Mouse (Mus musculus) embryonic facial prominence, embryonic 10.5 days (tissue): ENCODE measurements around the gene Ticam1. TPM values are rescaled to one million over a fixed set of nuclear protein-coding genes. Genes with fewer than 3 reads are reported as not detected.
"Not testable (repeated sequence)": the region's sequence is repeated elsewhere in the genome, so short reads cannot be mapped to it uniquely, and the experiment has no call there.

Experiments
- DNase-seq: peaks from one replicate; pipeline ENCODE4 v3.0.0-alpha.2; 2017; ENCODE audit warnings: low spot score
- H3K27ac ChIP-seq: fragments of 300-500 bp; sonication (generic); replicated peaks from 2 replicates; pipeline ENCODE4 v1.5.1; 2016; ENCODE audit warnings: mild to moderate bottlenecking
- H3K27me3 ChIP-seq: fragments of 300-500 bp; sonication (generic); replicated peaks from 2 replicates; pipeline ENCODE4 v1.6.1; 2016; ENCODE audit warnings: low read depth, mild to moderate bottlenecking; ENCODE audit not compliant: poor library complexity, severe bottlenecking
- H3K36me3 ChIP-seq: fragments of 300-500 bp; sonication (generic); replicated peaks from 2 replicates; pipeline ENCODE4 v1.6.1; 2016; ENCODE audit warnings: mild to moderate bottlenecking, moderate library complexity
- H3K4me1 ChIP-seq: fragments of 300-500 bp; sonication (generic); 2 replicates; pipeline ENCODE4 v1.6.1; 2016
- H3K4me3 ChIP-seq: fragments of 300-500 bp; sonication (generic); 2 replicates; pipeline ENCODE4 v1.5.1; 2016; ENCODE audit warnings: mild to moderate bottlenecking, moderate library complexity
- H3K9me3 ChIP-seq: fragments of 300-500 bp; sonication (generic); 2 replicates; pipeline ENCODE4 v1.6.1; 2016; ENCODE audit warnings: mild to moderate bottlenecking
- WGBS: fragments of 180-500 bp; shearing (Covaris S2); methylation state at CpG from one replicate; pipeline ENCODE4 v1.1.7; 2016; 5-methylcytosine and 5-hydroxymethylcytosine counted together
- polyA plus RNA-seq: library from polyadenylated mRNA; unstranded; fragments of >200 nt; fragmentation: Nextera tagmentation; extraction: Ambion mirVana; gene quantifications from 2 replicates; pipeline ENCODE4 v1.2.1, GENCODE M21; 2016

Ticam1 gene
- polyA plus RNA-seq, 1 experiment from 2014 or later, result 3.7 TPM

GRCm38 (mm10) chr17:56271609-56272253, 4.9 kb downstream of the Ticam1 start:
- Histone ChIP-seq H3K4me1 (peaks cover 18% of the 10 kb centered on the region), H3K27me3 (no peaks in the 10 kb centered on the region), H3K36me3 (peaks cover 25% of the 10 kb centered on the region), H3K4me3 (no peak overlapping the region), H3K27ac (no peak overlapping the region), H3K9me3 (no peaks in the 10 kb centered on the region)
- DNase-seq, result no peak
- WGBS, result 87% methylated on average over 12 of the region's 12 CpGs

- 76% methylated on average over 3 of the region's 3 CpGs for WGBS
- Histone ChIP-seq H3K27ac (peak overlapping the region; percentile 81), H3K36me3 (peaks cover 31% of the 10 kb centered on the region)
Observed at GRCm38 (mm10) chr17:56269741-56270140, 6.8 kb downstream of the Ticam1 start.

GRCm38 (mm10) chr17:56269153-56269630, 7.4 kb downstream of the Ticam1 start:
- H3K27me3 ChIP-seq, result no peaks in the 10 kb centered on the region
- peak overlapping the region; percentile 81 for H3K27ac ChIP-seq
- WGBS, result 22% methylated on average over 12 of the region's 12 CpGs
- DNase-seq, result peak; percentile 65
- H3K36me3 ChIP-seq, result peaks cover 34% of the 10 kb centered on the region
- H3K4me3 ChIP-seq, result peak overlapping the region; percentile 58
- no peaks in the 10 kb centered on the region for H3K9me3 ChIP-seq
- peaks cover 7% of the 10 kb centered on the region for H3K4me1 ChIP-seq

More at GRCm38 (mm10) chr17:56269741-56270140, 6.8 kb downstream of the Ticam1 start:
- peak overlapping the region; percentile 58 for H3K4me3 ChIP-seq
- DNase-seq, result no peak
- H3K4me1 ChIP-seq, result peaks cover 7% of the 10 kb centered on the region
- no peaks in the 10 kb centered on the region for H3K9me3 ChIP-seq
- no peaks in the 10 kb centered on the region for H3K27me3 ChIP-seq

- DNase-seq, result no peak
- Histone ChIP-seq H3K4me1 (peaks cover 12% of the 10 kb centered on the region), H3K27me3 (no peaks in the 10 kb centered on the region), H3K9me3 (no peaks in the 10 kb centered on the region), H3K27ac (no peak overlapping the region), H3K4me3 (no peak overlapping the region), H3K36me3 (peaks cover 44% of the 10 kb centered on the region)
- 73% methylated on average over 3 of the region's 3 CpGs for WGBS
Observed at GRCm38 (mm10) chr17:56266271-56266670, 10.3 kb downstream of the Ticam1 start.

- 91% methylated on average over 3 of the region's 3 CpGs for WGBS
- H3K9me3 ChIP-seq, result no peaks in the 10 kb centered on the region
- peaks cover 16% of the 10 kb centered on the region for H3K4me1 ChIP-seq
- no peak overlapping the region for H3K27ac ChIP-seq
- no peak for DNase-seq
- peaks cover 44% of the 10 kb centered on the region for H3K36me3 ChIP-seq
- H3K27me3 ChIP-seq, result no peaks in the 10 kb centered on the region
- no peak overlapping the region for H3K4me3 ChIP-seq
Observed at GRCm38 (mm10) chr17:56265869-56266268, 10.7 kb downstream of the Ticam1 start.

GRCm38 (mm10) chr17:56265011-56265410, 11.6 kb downstream of the Ticam1 start:
- H3K27me3 ChIP-seq, result no peaks in the 10 kb centered on the region
- DNase-seq, result no peak
- no peak overlapping the region for H3K4me3 ChIP-seq
- no peak overlapping the region for H3K27ac ChIP-seq
- peaks cover 45% of the 10 kb centered on the region for H3K36me3 ChIP-seq
- no peaks in the 10 kb centered on the region for H3K9me3 ChIP-seq
- peaks cover 20% of the 10 kb centered on the region for H3K4me1 ChIP-seq
- WGBS, result 96% methylated on average over 4 of the region's 4 CpGs

GRCm38 (mm10) chr17:56264020-56264419, 12.6 kb downstream of the Ticam1 start:
- Histone ChIP-seq H3K36me3 (peaks cover 55% of the 10 kb centered on the region), H3K27me3 (no peaks in the 10 kb centered on the region), H3K4me3 (no peak overlapping the region), H3K9me3 (no peaks in the 10 kb centered on the region), H3K4me1 (peaks cover 22% of the 10 kb centered on the region), H3K27ac (no peak overlapping the region)
- WGBS, result 21% methylated on average over 8 of the region's 8 CpGs
- peak; percentile 76 for DNase-seq

- H3K36me3 ChIP-seq, result peaks cover 69% of the 10 kb centered on the region
- DNase-seq, result no peak
Observed at GRCm38 (mm10) chr17:56262645-56263094, 13.9 kb downstream of the Ticam1 start.

GRCm38 (mm10) chr17:56261166-56261565, 15.4 kb downstream of the Ticam1 start:
- H3K9me3 ChIP-seq, result no peaks in the 10 kb centered on the region
- WGBS, result 79% methylated on average over 3 of the region's 3 CpGs
- H3K36me3 ChIP-seq, result peaks cover 70% of the 10 kb centered on the region
- H3K27me3 ChIP-seq, result no peaks in the 10 kb centered on the region
- DNase-seq, result no peak
- H3K4me3 ChIP-seq, result no peak overlapping the region; the same call in 1 of the 2 replicates
- no peak overlapping the region for H3K27ac ChIP-seq
- H3K4me1 ChIP-seq, result peaks cover 42% of the 10 kb centered on the region

More at GRCm38 (mm10) chr17:56262645-56263094, 13.9 kb downstream of the Ticam1 start:
- H3K4me1 ChIP-seq, result peaks cover 36% of the 10 kb centered on the region
- 88% methylated on average over 3 of the region's 3 CpGs for WGBS
- no peaks in the 10 kb centered on the region for H3K27me3 ChIP-seq
- no peaks in the 10 kb centered on the region for H3K9me3 ChIP-seq
- no peak overlapping the region for H3K4me3 ChIP-seq
- no peak overlapping the region for H3K27ac ChIP-seq

- Histone ChIP-seq H3K4me1 (peaks cover 42% of the 10 kb centered on the region), H3K9me3 (no peaks in the 10 kb centered on the region), H3K4me3 (peak overlapping the region; percentile 1; the same call in 1 of the 2 replicates), H3K27me3 (no peaks in the 10 kb centered on the region), H3K27ac (no peak overlapping the region), H3K36me3 (peaks cover 61% of the 10 kb centered on the region)
- 89% methylated on average over 10 of the region's 10 CpGs for WGBS
- DNase-seq, result no peak
Observed at GRCm38 (mm10) chr17:56259301-56260037, 17.1 kb downstream of the Ticam1 start.

GRCm38 (mm10) chr17:56258812-56259211, 17.8 kb downstream of the Ticam1 start:
- peak overlapping the region; percentile 1; the same call in 1 of the 2 replicates for H3K4me3 ChIP-seq
- H3K36me3 ChIP-seq, result peaks cover 58% of the 10 kb centered on the region
- DNase-seq, H3K9me3 ChIP-seq, H3K27me3 ChIP-seq, H3K27ac ChIP-seq: not testable (repeated sequence)
- WGBS, result 74% methylated on average over 2 of the region's 2 CpGs
- peaks cover 42% of the 10 kb centered on the region for H3K4me1 ChIP-seq

- H3K27ac ChIP-seq, H3K9me3 ChIP-seq, DNase-seq, H3K27me3 ChIP-seq: not testable (repeated sequence)
- WGBS, result 94% methylated on average over 19 of the region's 19 CpGs
- Histone ChIP-seq H3K36me3 (peaks cover 57% of the 10 kb centered on the region), H3K4me1 (peaks cover 42% of the 10 kb centered on the region), H3K4me3 (peak overlapping the region; percentile 78; the same call in 1 of the 2 replicates)
Observed at GRCm38 (mm10) chr17:56258269-56258668, 18.3 kb downstream of the Ticam1 start.
